Mouse (Mus musculus) heart, embryonic 12.5 days (tissue): ENCODE results near the gene Nrxn1. TPM values are rescaled to one million over a fixed set of nuclear protein-coding genes. Genes with fewer than 3 reads are reported as not detected.

Experiments used
- ATAC-seq: fragments of 200-750 bp; cut with Nextera tagmentation; 2 replicates; pipeline ENCODE4 v1.8.0; 2017; ENCODE audit warnings: moderate TSS enrichment, moderate library complexity; ENCODE audit not compliant: insufficient number of reproducible peaks, low FRiP score
- H3K27ac ChIP-seq: fragments of 300-500 bp; sonication (generic); 2 replicates; pipeline ENCODE4 v1.5.1; 2016; ENCODE audit warnings: mild to moderate bottlenecking, moderate library complexity; ENCODE audit not compliant: poor library complexity, severe bottlenecking
- H3K27me3 ChIP-seq: fragments of 300-500 bp; sonication (generic); replicated peaks from 2 replicates; pipeline ENCODE4 v1.6.1; 2016; ENCODE audit warnings: mild to moderate bottlenecking, moderate library complexity
- H3K36me3 ChIP-seq: fragments of 300-500 bp; sonication (generic); 2 replicates; pipeline ENCODE4 v1.6.1; 2016; ENCODE audit warnings: mild to moderate bottlenecking, moderate library complexity
- H3K4me1 ChIP-seq: fragments of 300-500 bp; sonication (generic); replicated peaks from 2 replicates; pipeline ENCODE4 v1.6.1; 2016; ENCODE audit warnings: mild to moderate bottlenecking
- H3K4me2 ChIP-seq: fragments of 300-500 bp; sonication (generic); 2 replicates; pipeline ENCODE4 v1.6.1; 2016; ENCODE audit warnings: mild to moderate bottlenecking, moderate library complexity
- H3K4me3 ChIP-seq: fragments of 300-500 bp; sonication (generic); 2 replicates; pipeline ENCODE4 v1.5.1; 2016; ENCODE audit warnings: mild to moderate bottlenecking
- H3K9ac ChIP-seq: fragments of 300-500 bp; sonication (generic); 2 replicates; pipeline ENCODE4 v1.6.1; 2016; ENCODE audit warnings: mild to moderate bottlenecking, moderate library complexity
- H3K9me3 ChIP-seq: fragments of 300-500 bp; sonication (generic); replicated peaks from 2 replicates; pipeline ENCODE4 v1.6.1; 2016; ENCODE audit warnings: mild to moderate bottlenecking, moderate library complexity
- WGBS: fragments of 180-500 bp; shearing (Covaris S2); methylation state at CpG from one replicate; pipeline ENCODE4 v1.1.7; 2016; 5-methylcytosine and 5-hydroxymethylcytosine counted together
- polyA plus RNA-seq: library from polyadenylated mRNA; unstranded; fragments of >200 nt; fragmentation: Nextera tagmentation; extraction: Ambion mirVana; gene quantifications from 2 replicates; pipeline ENCODE4 v1.2.1, GENCODE M21; 2016

Nrxn1 gene
- polyA plus RNA-seq, 1 experiment from 2014 or later, result 1.6 TPM

GRCm38 (mm10) chr17:90843876-90844275, 249.0 kb downstream of the Nrxn1 start:
- Histone ChIP-seq H3K9me3 (no peaks in the 10 kb centered on the region), H3K27ac (no peak overlapping the region), H3K36me3 (no peaks in the 10 kb centered on the region), H3K9ac (no peak overlapping the region), H3K4me1 (no peaks in the 10 kb centered on the region), H3K27me3 (no peaks in the 10 kb centered on the region), H3K4me2 (no peak overlapping the region), H3K4me3 (no peak overlapping the region)
- 20% methylated on average over 1 of the region's 1 CpGs for WGBS
- no peak for ATAC-seq

GRCm38 (mm10) chr17:90843072-90843611, 249.7 kb downstream of the Nrxn1 start:
- ATAC-seq, result no peak
- H3K9me3 ChIP-seq, result no peaks in the 10 kb centered on the region

GRCm38 (mm10) chr17:90837022-90837414, 255.9 kb downstream of the Nrxn1 start:
- H3K27me3 ChIP-seq, result no peaks in the 10 kb centered on the region

More at GRCm38 (mm10) chr17:90843072-90843611, 249.7 kb downstream of the Nrxn1 start:
- Histone ChIP-seq H3K9ac (no peak overlapping the region), H3K27me3 (no peaks in the 10 kb centered on the region), H3K4me3 (no peak overlapping the region), H3K36me3 (no peaks in the 10 kb centered on the region), H3K4me1 (no peaks in the 10 kb centered on the region), H3K4me2 (no peak overlapping the region), H3K27ac (no peak overlapping the region)

GRCm38 (mm10) chr17:90836154-90837021, 256.5 kb downstream of the Nrxn1 start:
- Histone ChIP-seq H3K36me3 (no peaks in the 10 kb centered on the region), H3K27me3 (no peaks in the 10 kb centered on the region), H3K4me1 (no peaks in the 10 kb centered on the region), H3K4me2 (no peak overlapping the region), H3K9ac (no peak overlapping the region), H3K4me3 (no peak overlapping the region), H3K27ac (no peak overlapping the region), H3K9me3 (no peaks in the 10 kb centered on the region)
- ATAC-seq, result no peak
- WGBS, result 63% methylated on average over 4 of the region's 4 CpGs

More at GRCm38 (mm10) chr17:90837022-90837414, 255.9 kb downstream of the Nrxn1 start:
- Histone ChIP-seq H3K27ac (no peak overlapping the region), H3K4me1 (no peaks in the 10 kb centered on the region), H3K4me3 (no peak overlapping the region), H3K36me3 (no peaks in the 10 kb centered on the region), H3K9me3 (no peaks in the 10 kb centered on the region), H3K4me2 (no peak overlapping the region), H3K9ac (no peak overlapping the region)
- no peak for ATAC-seq

- Histone ChIP-seq H3K9ac (no peak overlapping the region), H3K27ac (no peak overlapping the region)
- 59% methylated on average over 2 of the region's 2 CpGs for WGBS
Measured at GRCm38 (mm10) chr17:90818340-90818739, 274.5 kb downstream of the Nrxn1 start.

GRCm38 (mm10) chr17:90817898-90818297, 275.0 kb downstream of the Nrxn1 start:
- Histone ChIP-seq H3K4me2 (no peak overlapping the region), H3K27ac (no peak overlapping the region), H3K4me1 (no peaks in the 10 kb centered on the region), H3K4me3 (no peak overlapping the region), H3K36me3 (no peaks in the 10 kb centered on the region), H3K27me3 (no peaks in the 10 kb centered on the region), H3K9ac (no peak overlapping the region), H3K9me3 (no peaks in the 10 kb centered on the region)
- ATAC-seq, result no peak
- WGBS, result 64% methylated on average over 2 of the region's 2 CpGs

More at GRCm38 (mm10) chr17:90818340-90818739, 274.5 kb downstream of the Nrxn1 start:
- no peak overlapping the region for H3K4me3 ChIP-seq
- H3K4me2 ChIP-seq, result no peak overlapping the region
- no peaks in the 10 kb centered on the region for H3K36me3 ChIP-seq
- H3K9me3 ChIP-seq, result no peaks in the 10 kb centered on the region
- H3K4me1 ChIP-seq, result no peaks in the 10 kb centered on the region
- no peaks in the 10 kb centered on the region for H3K27me3 ChIP-seq
- ATAC-seq, result no peak

- no peaks in the 10 kb centered on the region for H3K27me3 ChIP-seq
- WGBS, result 97% methylated on average over 1 of the region's 1 CpGs
- H3K36me3 ChIP-seq, result no peaks in the 10 kb centered on the region
- no peak overlapping the region for H3K9ac ChIP-seq
- ATAC-seq, result no peak
- no peak overlapping the region for H3K4me2 ChIP-seq
- H3K4me1 ChIP-seq, result no peaks in the 10 kb centered on the region
- H3K9me3 ChIP-seq, result no peaks in the 10 kb centered on the region
- no peak overlapping the region for H3K27ac ChIP-seq
- no peak overlapping the region for H3K4me3 ChIP-seq
Measured at GRCm38 (mm10) chr17:90815306-90815705, 277.6 kb downstream of the Nrxn1 start.

GRCm38 (mm10) chr17:90813760-90814159, 279.1 kb downstream of the Nrxn1 start:
- H3K4me3 ChIP-seq, result no peak overlapping the region
- no peak overlapping the region for H3K4me2 ChIP-seq
- ATAC-seq, result no peak
- no peaks in the 10 kb centered on the region for H3K4me1 ChIP-seq
- H3K36me3 ChIP-seq, result no peaks in the 10 kb centered on the region
- no peaks in the 10 kb centered on the region for H3K27me3 ChIP-seq
- no peak overlapping the region for H3K27ac ChIP-seq
- no peak overlapping the region for H3K9ac ChIP-seq
- no peaks in the 10 kb centered on the region for H3K9me3 ChIP-seq

GRCm38 (mm10) chr17:90812485-90812884, 280.4 kb downstream of the Nrxn1 start:
- 66% methylated on average over 2 of the region's 2 CpGs for WGBS
- Histone ChIP-seq H3K9ac (no peak overlapping the region), H3K27me3 (no peaks in the 10 kb centered on the region), H3K4me2 (no peak overlapping the region), H3K9me3 (no peaks in the 10 kb centered on the region), H3K4me3 (no peak overlapping the region), H3K4me1 (no peaks in the 10 kb centered on the region), H3K36me3 (no peaks in the 10 kb centered on the region), H3K27ac (no peak overlapping the region)
- ATAC-seq, result no peak

- WGBS, result 65% methylated on average over 8 of the region's 8 CpGs
- Histone ChIP-seq H3K4me1 (no peaks in the 10 kb centered on the region), H3K4me3 (no peak overlapping the region), H3K9ac (no peak overlapping the region), H3K9me3 (no peaks in the 10 kb centered on the region), H3K27me3 (no peaks in the 10 kb centered on the region), H3K27ac (no peak overlapping the region), H3K36me3 (no peaks in the 10 kb centered on the region), H3K4me2 (no peak overlapping the region)
- no peak for ATAC-seq
Measured at GRCm38 (mm10) chr17:90809197-90810163, 283.4 kb downstream of the Nrxn1 start.

- no peak for ATAC-seq
- no peak overlapping the region for H3K4me3 ChIP-seq
- WGBS, result 62% methylated on average over 2 of the region's 2 CpGs
- H3K4me2 ChIP-seq, result no peak overlapping the region
- no peak overlapping the region for H3K27ac ChIP-seq
- H3K27me3 ChIP-seq, result no peaks in the 10 kb centered on the region
- H3K9ac ChIP-seq, result no peak overlapping the region
- H3K4me1 ChIP-seq, result no peaks in the 10 kb centered on the region
- H3K36me3 ChIP-seq, result no peaks in the 10 kb centered on the region
- no peaks in the 10 kb centered on the region for H3K9me3 ChIP-seq
Measured at GRCm38 (mm10) chr17:90808256-90808655, 284.6 kb downstream of the Nrxn1 start.
